Mouse (Mus musculus): ENCODE results near the gene Hopx.

- TF ChIP-seq HCFC1 (IDR thresholded peaks at IDR 0.05; ENCODE audit: borderline replicate concordance, insufficient read depth, low read length) (no peak), ZNF384 (IDR thresholded peaks at IDR 0.05; ENCODE audit: low read depth, low read length) (no peak), MAFK (IDR thresholded peaks at IDR 0.05; ENCODE audit: insufficient read depth, low read depth, low read length) (no peak)
Observed at GRCm38 (mm10) chr5:77073794-77074193, 41.1 kb downstream of the Hopx start.

Measured in ES-E14 (cell line).